Mouse (Mus musculus): ENCODE measurements around the gene Ddx49.
A peak's percentile ranks its signal among the peaks of the same experiment; 100 is the strongest.

GRCm38 (mm10) chr8:70343696-70344095 is 41.4 kb upstream of the Ddx49 start:
- TF ChIP-seq POLR2A (IDR thresholded peaks at IDR 0.05; ENCODE audit: borderline replicate concordance, control insufficient read depth, low read depth, low read length) (no peak), CTCF (IDR thresholded peaks at IDR 0.05; ENCODE audit: control insufficient read depth, insufficient read depth, low read length) (peak; percentile 51)

Data from bone marrow, adult 2 months (tissue).